Mouse (Mus musculus) T-helper 17 cell (primary cell): ENCODE measurements around the gene Tmem28.

ENCODE experiments used
- in situ Hi-C, 2 experiments: fragments of 300-600 bp; cut with MboI, MseI; formaldehyde crosslinking; loops; 1 replicate in 1 of 2; 2 replicates in 1 of 2; pipeline ENCODE4 v1.15.1; 2025; ENCODE audit warnings: high pct_unique_total_duplicates in 2 of 2

The Tmem28 gene

GRCm38 (mm10) chrX:99820790-99821395, at the start of gene Tmem28:
TSS of gene Tmem28 (plus strand) at chrX:99821021.
- in situ Hi-C loops = loop anchor here in 1 of 2 experiments (25.0 kb wide), 1 partner anchor 1359 kb away; no protein-coding TSS in a partner anchor

- in situ Hi-C loops = no loop called here
Measured at GRCm38 (mm10) chrX:99780308-99780707, 40.5 kb upstream of the Tmem28 start.

- in situ Hi-C loops = loop anchor here (10.0 to 25.0 kb wide), 3 partner anchors 1176 to 1686 kb away; no protein-coding TSS in a partner anchor
Measured at GRCm38 (mm10) chrX:99808375-99808774, 12.4 kb upstream of the Tmem28 start.

GRCm38 (mm10) chrX:99819395-99819935, 1.4 kb upstream of the Tmem28 start:
- in situ Hi-C loops = loop anchor here in 1 of 2 experiments (25.0 kb wide), 1 partner anchor 1357 kb away; no protein-coding TSS in a partner anchor

GRCm38 (mm10) chrX:99819936-99820789, 658 bp upstream of the Tmem28 start:
- in situ Hi-C loops = loop anchor here in 1 of 2 experiments (25.0 kb wide), 1 partner anchor 1358 kb away; no protein-coding TSS in a partner anchor

- in situ Hi-C loops = no loop called here
Measured at GRCm38 (mm10) chrX:99842090-99842489, 21.3 kb downstream of the Tmem28 start.

GRCm38 (mm10) chrX:99853261-99853741, 32.5 kb downstream of the Tmem28 start:
- in situ Hi-C loops = loop anchor here in 1 of 2 experiments (10.0 kb wide), 1 partner anchor 1992 kb away; the partner anchor contains the start of gene Nhsl2

GRCm38 (mm10) chrX:99853834-99854233, 33.0 kb downstream of the Tmem28 start:
- in situ Hi-C loops = loop anchor here in 1 of 2 experiments (10.0 kb wide), 1 partner anchor 1991 kb away; the partner anchor contains the start of gene Nhsl2

GRCm38 (mm10) chrX:99872228-99872627, 51.4 kb downstream of the Tmem28 start:
- in situ Hi-C loops = no loop called here

- in situ Hi-C loops = no loop called here
Measured at GRCm38 (mm10) chrX:99872632-99873201, 51.9 kb downstream of the Tmem28 start.

GRCm38 (mm10) chrX:99873259-99873919, 52.6 kb downstream of the Tmem28 start:
- in situ Hi-C loops = no loop called here

- in situ Hi-C loops = no loop called here
Measured at GRCm38 (mm10) chrX:99873920-99874296, 53.1 kb downstream of the Tmem28 start.

- in situ Hi-C loops = no loop called here
Measured at GRCm38 (mm10) chrX:99876781-99877180, 56.0 kb downstream of the Tmem28 start.

GRCm38 (mm10) chrX:99883396-99883795, 62.6 kb downstream of the Tmem28 start:
- in situ Hi-C loops = no loop called here
